Mouse (Mus musculus): ENCODE results near the gene Gm28363. TPM values are rescaled to one million over a fixed set of nuclear protein-coding genes. Genes with fewer than 3 reads are reported as not detected.
"Not testable (repeated sequence)": the region's sequence is repeated elsewhere in the genome, so short reads cannot be mapped to it uniquely, and the experiment has no call there.

Gene Gm28363
- not detected in 2 replicates for polyA plus RNA-seq (2015; fragmentation: Nextera tagmentation; extraction: Ambion mirVana)

GRCm38 (mm10) chr1:117696831-117697230 is at the start of gene Gm28363:
Gene Gm28363 (plus strand): TSS chr1:117697131.
- DNase-seq (ENCODE audit: low spot score) = not testable (repeated sequence)

GRCm38 (mm10) chr1:117650236-117650635 is 46.7 kb upstream of the Gm28363 start:
- DNase-seq (ENCODE audit: low spot score) = not testable (repeated sequence)

Other genes with a start within 250 kb of the Gm28363 start
- not detected in 2 replicates for gene B020011L13Rik, start 84.0 kb downstream of the Gm28363 start, polyA plus RNA-seq (2015; fragmentation: Nextera tagmentation; extraction: Ambion mirVana)
- gene Gm28360, start 132.9 kb downstream of the Gm28363 start, polyA plus RNA-seq (2015; fragmentation: Nextera tagmentation; extraction: Ambion mirVana) = not detected in 2 replicates
- gene Gm28168, start 230.9 kb downstream of the Gm28363 start, polyA plus RNA-seq (2015; fragmentation: Nextera tagmentation; extraction: Ambion mirVana) = not detected in 2 replicates

Measured in thymus, postnatal 0 days (tissue).